Mouse (Mus musculus) cerebellum, adult 18-20 months (tissue): ENCODE results near the gene Lactbl1.

Source experiments
- DNase-seq, 2 experiments: peaks; one replicate each; pipeline ENCODE4 v3.0.0; 2021

Gene Lactbl1

GRCm38 (mm10) chr4:136636983-136637562, 14.7 kb downstream of the Lactbl1 start:
- no peak for DNase-seq

GRCm38 (mm10) chr4:136637563-136638229, 15.3 kb downstream of the Lactbl1 start:
- peak in 1 of 2 experiments; percentile 48 for DNase-seq

DNA sequence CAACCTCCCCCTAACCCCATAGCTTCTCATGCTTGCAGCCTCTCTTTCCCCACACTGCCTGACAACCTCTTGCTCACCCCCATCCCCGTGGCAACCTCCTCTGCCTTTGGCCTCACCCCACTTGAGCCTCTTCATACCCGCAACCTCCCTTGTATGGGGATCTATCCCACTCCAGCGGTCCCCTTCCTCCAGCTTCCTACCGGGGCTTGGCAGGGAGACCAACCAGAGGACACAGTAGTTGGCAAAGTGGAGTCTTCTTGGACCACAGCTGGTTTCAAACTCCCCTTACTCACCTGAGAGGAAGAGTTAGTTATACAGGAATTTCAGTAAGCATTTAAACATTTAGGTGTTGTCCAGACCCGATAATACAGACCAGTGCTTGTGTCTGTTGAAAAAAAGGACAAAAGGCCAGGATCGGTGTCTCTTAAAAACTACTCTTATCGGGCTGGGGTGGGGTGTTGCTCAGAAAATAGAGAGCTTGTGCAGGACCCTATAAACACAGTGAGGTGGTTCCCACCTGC, 15.9 kb downstream of the Lactbl1 start:
- DNase-seq, result no peak

- DNase-seq, result no peak
These were observed 16.5 kb downstream of the Lactbl1 start for GRCm38 (mm10) chr4:136638890-136639289.

DNA sequence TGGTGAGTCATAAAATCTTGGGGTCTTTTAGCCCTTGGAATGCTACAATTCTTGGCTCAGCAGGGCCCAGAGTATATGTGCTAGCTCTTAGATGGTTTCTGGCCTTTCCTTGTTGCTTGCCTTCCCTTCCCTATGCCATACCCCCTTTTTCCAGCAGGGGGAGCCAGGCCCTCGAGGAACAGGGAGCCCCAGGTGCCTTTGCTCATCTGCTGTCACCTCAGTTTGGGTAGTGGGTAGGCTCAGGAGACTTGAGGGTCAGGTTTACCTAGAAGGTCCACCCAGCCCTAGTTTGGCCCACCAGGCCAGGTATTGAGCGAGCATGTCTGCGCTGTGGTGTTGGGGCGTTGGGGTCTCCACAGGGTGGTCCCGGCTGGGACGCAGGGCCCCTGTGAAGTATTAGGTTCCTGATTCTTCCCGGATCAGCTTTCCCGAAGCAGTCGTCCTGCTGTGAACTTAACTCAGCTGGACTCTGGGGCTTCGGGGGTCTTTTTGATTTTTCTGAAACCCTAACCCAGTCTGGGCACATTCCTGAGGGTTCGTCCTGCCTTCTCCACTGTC, 26.6 kb downstream of the Lactbl1 start:
- DNase-seq, result peak; percentile 84 to 90

- DNase-seq, result no peak
These were observed 27.2 kb downstream of the Lactbl1 start for GRCm38 (mm10) chr4:136649480-136650196.

GRCm38 (mm10) chr4:136650261-136650660, 27.8 kb downstream of the Lactbl1 start:
- no peak for DNase-seq

DNA sequence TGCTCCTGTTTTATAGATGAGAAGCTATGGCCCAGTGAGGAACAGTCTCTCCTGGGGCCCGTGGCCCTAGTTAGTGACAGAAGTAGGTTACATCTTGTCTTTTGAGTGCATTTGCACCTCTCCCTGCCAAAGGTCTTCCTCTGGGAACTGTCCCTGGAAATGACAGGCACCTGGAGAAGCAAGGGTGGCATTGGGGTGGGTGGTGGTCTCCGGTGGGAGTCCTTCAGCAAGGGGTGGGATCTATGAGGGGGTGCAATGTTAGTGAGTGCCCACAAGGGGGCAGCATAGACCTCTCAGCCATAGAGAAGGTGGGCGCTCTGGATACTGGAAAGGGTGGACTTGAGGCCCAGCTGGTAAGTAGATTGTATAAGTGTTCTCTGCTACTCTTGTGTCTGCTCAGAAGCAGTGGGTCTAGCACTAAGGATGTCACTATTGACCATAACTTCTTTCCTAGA, 29.0 kb downstream of the Lactbl1 start:
- DNase-seq, result peak; percentile 28 to 45

DNA sequence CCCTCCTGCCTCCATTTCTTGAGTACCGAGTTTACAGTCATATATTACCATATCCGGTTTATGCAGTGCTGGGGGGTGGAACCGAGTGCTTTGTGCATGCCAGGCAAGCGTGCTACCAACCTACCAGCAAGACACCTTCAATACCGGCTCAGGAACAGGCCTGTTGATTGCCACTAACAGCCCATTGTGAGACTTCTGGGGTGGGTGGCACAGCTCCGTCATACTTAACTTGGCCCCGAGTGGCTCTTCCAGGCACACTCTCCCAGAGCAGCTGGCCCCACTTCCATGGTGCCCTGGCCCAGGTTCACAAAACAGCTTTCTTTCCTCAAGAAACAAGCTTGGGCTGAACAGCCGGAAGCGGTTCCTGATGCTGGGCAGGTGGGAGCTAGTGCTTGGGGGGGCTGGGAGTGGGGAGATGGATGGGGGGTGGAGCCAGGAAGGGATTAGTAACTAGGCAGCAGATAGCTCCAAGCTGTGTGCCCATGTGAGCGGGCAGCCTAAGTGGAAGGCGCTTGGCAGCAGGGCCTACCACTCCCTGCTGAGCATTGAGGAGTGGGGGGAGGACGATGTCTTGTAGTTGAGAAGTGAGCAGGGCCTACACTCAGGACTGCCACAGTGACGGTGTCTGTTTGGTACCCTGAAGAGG, 29.6 kb downstream of the Lactbl1 start:
- peak in 1 of 2 experiments; percentile 43 for DNase-seq

DNA sequence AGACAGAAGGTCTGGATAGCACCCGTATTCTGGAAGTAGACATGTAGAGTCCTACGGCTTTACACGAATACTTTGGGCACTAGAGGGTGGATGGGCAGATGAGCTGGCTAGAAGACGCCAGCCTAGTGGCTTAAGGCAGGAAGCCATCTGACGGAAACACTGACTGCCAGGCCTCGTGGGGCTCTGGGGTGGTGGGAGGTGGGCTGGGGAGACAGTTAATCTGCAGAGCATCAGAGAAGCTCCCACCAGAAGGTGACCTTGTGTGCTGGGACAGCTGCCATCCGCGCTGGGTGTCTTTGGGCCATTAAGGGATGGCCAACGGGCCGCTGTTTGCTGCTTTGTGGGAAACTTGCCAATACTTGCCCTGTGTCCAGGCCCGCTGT, 30.1 kb downstream of the Lactbl1 start:
- DNase-seq, result peak; percentile 41 to 47

DNA sequence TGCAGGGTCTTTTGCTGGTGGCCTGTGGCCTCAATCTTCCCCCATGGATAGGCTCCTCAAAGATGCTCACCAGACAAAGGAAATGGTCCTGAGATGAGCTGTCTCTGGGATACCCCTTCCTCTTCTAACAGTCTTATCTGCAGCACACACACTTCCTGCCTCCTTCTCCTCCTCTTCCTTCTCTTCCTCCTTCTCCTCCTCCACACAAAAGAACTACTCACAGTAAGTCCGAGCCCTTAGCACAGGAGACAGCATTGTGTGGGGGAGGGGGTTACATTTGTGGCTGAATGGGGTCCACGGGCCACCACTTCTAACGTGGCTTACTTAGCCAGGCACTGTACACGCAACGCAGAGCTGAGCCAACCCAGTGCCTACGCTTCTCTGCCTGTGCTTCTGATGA, 30.6 kb downstream of the Lactbl1 start:
- no peak for DNase-seq

GRCm38 (mm10) chr4:136653692-136654234, 31.3 kb downstream of the Lactbl1 start:
- no peak for DNase-seq

DNA sequence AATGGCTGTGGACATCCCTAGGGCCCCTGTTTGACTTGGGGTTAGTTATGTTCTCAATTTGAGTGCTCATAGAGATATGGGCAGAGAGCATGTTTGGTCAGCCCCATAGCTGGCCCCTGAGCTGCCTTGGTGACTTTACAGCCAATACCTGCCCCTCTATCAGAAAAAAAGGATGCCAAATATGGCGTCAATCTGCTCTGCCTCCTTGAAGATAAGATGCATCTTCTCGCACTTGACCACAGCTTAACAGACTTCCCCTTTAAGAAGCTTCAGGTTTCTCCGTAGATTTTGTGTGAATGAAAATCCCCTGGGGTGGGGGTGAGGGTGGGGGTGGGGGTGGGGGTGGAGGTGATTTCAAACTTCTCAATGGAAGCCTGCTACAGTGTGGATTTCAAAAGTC, 35.5 kb downstream of the Lactbl1 start:
- DNase-seq, result no peak

- DNase-seq, result peak; percentile 55 to 59
These were observed 42.6 kb downstream of the Lactbl1 start for GRCm38 (mm10) chr4:136665068-136665467.

DNA sequence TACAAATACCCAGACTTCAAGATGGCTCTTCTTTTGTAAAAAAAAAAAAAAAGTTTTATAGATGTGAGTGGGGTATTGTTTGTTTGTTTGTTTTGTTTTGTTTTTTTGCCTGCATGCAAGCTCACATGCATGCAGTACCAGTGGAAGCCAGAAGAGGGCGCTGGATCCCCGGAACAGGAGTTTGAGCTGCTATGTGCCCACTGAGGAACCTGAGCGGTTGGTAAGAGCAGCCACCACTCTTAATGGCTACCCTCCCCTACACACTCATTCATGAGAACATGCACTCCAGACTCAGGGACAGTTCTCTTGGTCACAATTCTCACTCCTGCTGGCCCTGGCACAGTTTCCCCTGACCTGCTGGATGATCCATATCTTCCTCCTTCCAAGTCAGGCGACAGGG, 43.6 kb downstream of the Lactbl1 start:
- peak in 1 of 2 experiments; percentile 40 for DNase-seq

DNA sequence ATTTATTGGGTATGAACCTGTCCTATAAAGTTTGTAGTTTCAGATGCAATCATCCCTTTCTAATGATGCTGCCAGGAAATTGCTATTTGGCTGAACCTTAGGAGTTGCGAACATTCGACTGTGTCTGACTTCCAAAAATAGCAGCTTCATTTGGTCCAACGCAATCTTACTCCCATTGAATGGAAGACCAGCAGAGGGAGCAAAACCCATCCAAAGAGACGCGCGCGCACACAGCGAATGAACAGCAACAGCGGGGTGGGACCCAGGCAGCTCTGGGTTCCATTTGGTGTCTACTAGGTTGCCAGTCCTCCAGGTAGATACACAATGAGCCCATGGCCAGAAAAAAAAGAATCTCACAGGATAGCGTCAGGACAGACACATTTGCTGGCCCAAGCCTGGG, 45.3 kb downstream of the Lactbl1 start:
- no peak for DNase-seq

- no peak for DNase-seq
These were observed 50.1 kb downstream of the Lactbl1 start for GRCm38 (mm10) chr4:136672335-136673090.

DNA sequence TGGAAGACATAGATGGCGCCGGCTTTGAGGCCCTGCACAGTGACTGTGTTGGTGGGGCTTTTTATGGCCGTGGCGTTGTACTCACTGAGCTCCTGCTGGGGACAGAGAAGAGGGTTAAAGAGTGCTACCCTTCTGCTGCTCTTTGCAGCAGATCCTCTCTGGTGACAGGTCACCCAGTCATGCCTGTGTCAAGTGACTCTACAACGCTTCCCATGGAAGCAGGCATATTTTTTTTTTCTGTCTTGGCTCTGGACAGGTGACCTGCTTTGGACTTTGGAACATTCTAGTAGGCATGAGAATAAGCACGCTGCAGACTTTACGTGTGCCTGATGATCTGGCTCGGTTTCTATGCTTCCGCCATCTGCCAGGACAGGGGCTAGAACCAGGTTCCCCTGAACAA, 53.0 kb downstream of the Lactbl1 start:
- DNase-seq, result no peak

DNA sequence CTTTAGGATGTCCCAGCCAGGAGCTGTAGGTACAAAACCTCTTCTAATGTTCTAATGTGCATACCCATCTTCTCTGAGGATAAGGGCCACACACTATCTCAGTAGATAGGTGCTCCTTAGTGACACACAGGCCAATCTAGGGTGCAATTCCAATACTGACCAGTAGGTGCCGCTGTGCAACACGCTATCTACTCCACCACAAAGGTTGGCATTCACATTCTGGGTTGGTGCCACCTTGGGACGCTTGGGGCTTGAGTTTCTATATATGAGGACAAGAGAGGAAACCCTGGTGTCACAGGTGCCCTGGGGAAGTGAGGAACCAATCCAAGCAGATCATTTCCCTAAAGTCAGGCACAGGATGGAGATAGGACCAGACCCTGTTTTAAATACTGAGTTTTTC, 56.1 kb downstream of the Lactbl1 start:
- peak; percentile 92 to 96 for DNase-seq

DNA sequence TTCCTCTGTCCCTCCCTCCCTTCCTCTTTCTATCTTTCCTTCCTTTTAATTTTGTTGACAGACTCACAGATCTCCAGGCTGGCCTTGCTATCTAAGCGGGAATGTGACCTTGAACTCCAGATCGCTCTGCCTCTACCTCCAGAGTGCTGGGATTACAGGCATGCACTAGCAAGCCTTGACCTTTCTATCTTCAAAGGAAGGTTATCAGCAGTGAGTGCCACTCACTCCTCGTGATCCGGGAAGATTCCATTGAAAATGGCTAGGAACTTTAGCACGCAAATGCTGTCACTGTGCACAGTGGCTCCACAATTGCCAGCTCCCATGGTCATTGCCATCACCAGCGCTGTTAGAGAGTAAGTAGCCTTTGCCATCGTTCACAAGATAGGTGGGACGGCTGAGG, 56.8 kb downstream of the Lactbl1 start:
- DNase-seq, result no peak

GRCm38 (mm10) chr4:136680641-136681040, 58.2 kb downstream of the Lactbl1 start:
- DNase-seq, result no peak

- no peak for DNase-seq
These were observed 62.1 kb downstream of the Lactbl1 start for GRCm38 (mm10) chr4:136684485-136684884.
